Comparison of ENCODE assay signal across 15 mouse cellular contexts in genomic region chr9:29296752-29297151, GRCm38 (mm10).
"Had no signal": no experiment of that assay in that cellular context is flagged by ENCODE, and none has a peak within 500 bp of the region (broad histone marks: within the 10 kb centered on the region; RNA-seq: fewer than 3 reads in every experiment).

No protein-coding gene starts in this region.

- H3K9ac ChIP-seq: neural tube, embryonic 13.5 days; neural tube, embryonic 15.5 days; stomach, embryonic 15.5 days had no signal

- H3K27ac ChIP-seq: neural tube, embryonic 13.5 days; neural tube, embryonic 15.5 days; stomach, embryonic 15.5 days; stomach, postnatal 0 days had no signal

- DNase-seq: right cerebral cortex, adult 18-20 months; right cerebral cortex, postnatal 14 days; right cerebral cortex, postnatal 25 days; right cerebral cortex, postnatal 4 days; spleen, adult 18-20 months; thymus, adult 18-20 months; thymus, adult 2 months; thymus, postnatal 14 days; thymus, postnatal 25 days; thymus, postnatal 36 days; thymus, postnatal 4 days had no signal

- H3K4me3 ChIP-seq: neural tube, embryonic 13.5 days; neural tube, embryonic 15.5 days; stomach, embryonic 15.5 days had no signal

- H3K4me2 ChIP-seq: neural tube, embryonic 13.5 days; neural tube, embryonic 15.5 days; stomach, embryonic 15.5 days had no signal

- H3K27me3 ChIP-seq: neural tube, embryonic 13.5 days; neural tube, embryonic 15.5 days; stomach, embryonic 15.5 days had no signal

- H3K36me3 ChIP-seq: neural tube, embryonic 13.5 days; neural tube, embryonic 15.5 days; stomach, embryonic 15.5 days had no signal

- H3K4me1 ChIP-seq: neural tube, embryonic 13.5 days; stomach, embryonic 15.5 days had no signal

- H3K9me3 ChIP-seq: neural tube, embryonic 13.5 days; neural tube, embryonic 15.5 days; stomach, embryonic 15.5 days had no signal
